Mouse (Mus musculus) brain, adult 2 months (tissue): ENCODE results near the gene Csgalnact2.

Experiments
- DNase-seq: peaks from one replicate; pipeline ENCODE4 v3.0.0; 2011; ENCODE audit warnings: low read depth, low spot score

Csgalnact2 gene

DNA sequence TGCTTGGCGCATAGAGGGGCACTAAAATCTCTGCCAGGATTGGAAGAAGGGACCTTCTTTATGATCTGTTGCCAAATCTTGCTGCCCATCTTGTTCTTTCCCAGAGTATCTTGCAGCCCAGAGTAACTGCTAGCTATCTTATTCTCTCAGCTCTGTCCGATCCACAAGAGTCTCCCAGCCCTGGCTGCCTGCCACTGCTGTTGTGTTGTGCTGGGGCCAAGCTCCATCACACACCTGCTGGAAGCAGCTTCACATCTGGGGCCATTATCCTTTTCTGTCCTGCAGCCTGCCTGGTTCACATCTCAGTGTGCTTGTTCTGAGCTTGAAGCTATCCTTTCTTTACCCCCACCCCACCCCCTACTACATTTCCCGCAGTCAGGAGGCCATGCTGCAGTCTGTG, 62.7 kb downstream of the Csgalnact2 start:
- DNase-seq, result peak; percentile 28

DNA sequence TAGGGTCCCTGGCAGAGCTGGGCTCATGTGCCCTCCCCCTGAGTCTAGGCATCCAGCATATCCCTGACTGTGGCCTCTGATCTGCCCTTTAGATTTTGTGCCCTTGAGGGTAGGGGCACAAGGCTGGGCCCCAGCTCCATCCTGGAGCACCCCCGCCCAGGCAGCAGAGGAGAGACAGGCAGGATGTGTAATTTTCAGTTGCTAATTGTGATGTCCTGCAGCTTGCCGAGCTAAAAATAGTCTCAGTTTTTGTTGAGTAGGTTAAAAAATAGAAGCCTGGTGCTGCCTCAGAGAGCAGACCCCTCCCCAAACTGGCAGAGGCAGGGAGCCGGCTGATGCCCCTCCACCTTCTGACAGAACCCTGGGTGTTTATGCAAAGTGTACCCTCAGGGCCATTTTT, 64.8 kb downstream of the Csgalnact2 start:
- peak; percentile 66 for DNase-seq

- peak; percentile 93 for DNase-seq
These were observed 66.8 kb downstream of the Csgalnact2 start for GRCm38 (mm10) chr6:118072176-118072575.

GRCm38 (mm10) chr6:118071416-118071815, 67.5 kb downstream of the Csgalnact2 start:
- DNase-seq, result peak; percentile 61

- DNase-seq, result no peak
These were observed 68.0 kb downstream of the Csgalnact2 start for GRCm38 (mm10) chr6:118071013-118071350.

DNA sequence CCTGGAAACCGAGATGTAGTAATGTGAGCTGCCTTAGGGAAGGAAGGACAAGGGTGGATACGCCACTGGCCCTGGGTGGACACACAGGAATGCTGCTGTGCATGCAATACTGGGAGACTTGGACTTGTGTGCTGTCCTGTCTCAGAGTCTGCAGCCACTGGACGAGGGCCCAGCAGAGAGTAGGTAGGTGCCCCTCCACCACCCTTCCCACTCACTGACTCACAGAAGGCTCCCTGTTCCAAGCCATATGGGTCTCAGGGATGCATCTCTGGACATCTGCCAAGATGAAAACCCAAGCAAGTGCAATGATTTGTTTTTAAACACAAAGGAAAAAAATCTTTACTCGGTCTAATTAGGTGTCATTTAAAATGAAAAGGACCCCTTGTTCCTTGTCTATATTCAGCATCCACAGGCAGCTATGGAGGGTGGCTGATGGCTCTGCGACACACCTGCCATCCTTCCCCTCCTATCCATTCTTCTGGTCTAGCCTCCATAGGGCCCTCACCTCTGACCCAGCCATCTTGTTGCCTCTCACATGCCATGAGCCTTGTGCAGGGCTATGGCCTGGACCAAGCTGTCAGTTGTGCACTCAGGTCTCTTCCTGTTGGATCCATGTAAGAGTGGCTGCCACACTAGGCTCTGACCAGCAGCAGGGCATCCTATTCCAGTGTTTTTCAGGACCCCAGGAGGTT, 68.5 kb downstream of the Csgalnact2 start:
- DNase-seq, result peak; percentile 96

- no peak for DNase-seq
These were observed 71.2 kb downstream of the Csgalnact2 start for GRCm38 (mm10) chr6:118067720-118068119.

- peak; percentile 87 for DNase-seq
These were observed 72.5 kb downstream of the Csgalnact2 start for GRCm38 (mm10) chr6:118066199-118067081.

DNA sequence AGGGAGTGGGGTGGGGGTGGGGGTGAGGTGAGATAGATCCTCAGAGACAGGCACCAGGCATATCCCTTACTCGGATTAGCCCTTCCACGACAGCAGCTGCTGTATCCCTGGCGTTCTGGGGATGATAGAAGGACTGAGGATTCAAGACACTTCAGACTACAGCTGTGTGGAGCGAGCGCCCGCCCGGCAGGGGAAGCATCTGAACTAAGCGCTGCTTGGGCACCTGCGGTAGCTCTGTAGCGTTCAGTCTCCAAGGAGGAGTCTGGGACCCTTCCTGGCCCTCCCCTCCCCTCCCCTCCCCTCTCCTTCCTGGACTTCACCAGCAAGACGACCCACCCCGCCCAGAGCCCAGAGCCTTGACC, 73.1 kb downstream of the Csgalnact2 start:
- DNase-seq, result peak; percentile 57

DNA sequence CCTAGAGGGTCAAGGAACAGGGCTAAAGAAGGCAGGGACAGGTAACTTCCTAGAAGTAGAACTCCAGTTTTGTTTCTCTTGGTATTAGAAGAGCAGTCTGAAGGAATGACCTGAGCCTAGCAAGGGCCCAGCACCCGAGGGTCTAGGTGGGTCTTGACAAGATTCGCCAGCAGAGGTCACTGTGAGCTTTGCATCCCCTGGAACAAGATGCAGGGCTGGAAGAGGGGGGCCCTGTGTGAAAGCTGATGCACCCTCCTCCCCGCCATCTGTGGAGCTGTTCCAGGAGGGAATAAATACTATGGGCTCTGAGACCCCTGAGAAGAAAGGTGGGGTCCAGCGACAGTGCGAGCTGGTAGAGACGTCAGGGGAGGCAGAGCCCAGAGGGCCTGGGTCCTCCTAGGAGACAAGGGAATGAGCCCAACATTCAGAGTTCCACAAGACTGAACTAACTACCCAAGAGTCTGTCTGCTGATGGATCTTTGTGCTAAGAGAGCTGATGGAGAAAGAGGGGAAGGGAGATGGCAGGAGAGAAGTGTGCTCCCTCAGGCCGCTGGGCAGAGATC, 73.9 kb downstream of the Csgalnact2 start:
- peak; percentile 86 for DNase-seq

DNA sequence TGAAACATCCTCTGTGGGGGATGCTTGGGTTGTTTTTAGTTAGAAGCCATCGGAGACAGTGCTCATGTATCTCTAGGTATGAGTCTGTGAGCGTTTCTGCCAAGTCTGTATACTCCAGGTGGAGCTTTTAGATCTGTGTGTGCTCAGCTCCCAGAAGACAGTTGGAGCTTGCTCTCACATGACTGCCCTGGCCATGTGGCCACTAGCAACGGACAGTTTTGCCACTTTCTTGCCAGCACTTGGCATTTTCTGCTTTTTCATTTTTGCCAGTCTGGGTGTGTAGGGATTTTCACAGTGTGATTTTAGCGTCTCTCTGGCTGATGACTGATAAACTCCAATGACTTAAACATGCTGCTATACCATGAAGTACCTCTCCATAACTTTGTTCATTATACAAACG, 75.7 kb downstream of the Csgalnact2 start:
- DNase-seq, result peak; percentile 85

- DNase-seq, result no peak
These were observed 77.7 kb downstream of the Csgalnact2 start for GRCm38 (mm10) chr6:118061266-118061665.
